Mouse (Mus musculus): ENCODE measurements around the gene Rybp. TPM values are rescaled to one million over a fixed set of nuclear protein-coding genes. Genes with fewer than 3 reads are reported as not detected.

The Rybp gene
- 31.8 and 33.5 TPM in 2 replicates for total RNA-seq (2014; fragmentation: Nextera tagmentation)
- 19.6 and 26.2 TPM in 2 replicates for total RNA-seq (2017)
- polyA plus RNA-seq (2012): 7.1 and 9.2 TPM in 2 replicates

DNA sequence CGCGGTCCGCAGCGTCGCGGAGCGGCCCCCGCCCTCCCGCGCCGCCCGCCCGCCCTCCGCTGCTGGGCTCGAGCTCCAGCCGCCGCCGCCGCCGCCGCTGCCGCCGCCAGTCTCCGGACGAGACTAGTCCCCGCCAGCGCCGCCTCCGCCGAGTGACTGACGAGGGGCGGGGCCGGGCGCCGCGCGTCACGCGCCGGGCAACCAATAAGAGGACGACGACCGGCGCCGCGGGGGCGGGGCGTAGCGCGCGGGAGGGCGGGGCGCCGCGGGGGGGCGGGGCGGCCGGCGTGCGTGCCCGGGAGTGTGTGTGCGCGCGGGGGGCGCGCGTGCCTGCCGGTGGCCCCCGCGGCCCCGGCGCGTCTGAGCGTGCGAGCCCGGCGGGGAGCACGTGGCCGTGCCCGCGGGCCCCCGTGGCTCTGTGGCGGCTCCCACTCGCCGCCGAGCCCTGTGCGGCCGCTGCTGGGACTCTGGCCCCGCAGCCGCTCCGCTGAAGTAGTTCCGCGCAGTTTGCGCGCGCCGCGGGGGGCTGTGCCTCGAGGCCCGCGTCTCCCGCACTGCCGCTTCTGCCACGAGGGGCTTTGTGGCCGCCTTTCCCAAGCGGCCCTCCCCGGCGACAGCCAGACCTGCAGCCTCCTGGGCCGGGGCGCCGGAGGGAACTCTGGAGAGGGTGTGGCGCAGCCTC is at the start of gene Rybp:
TSS of gene Rybp (minus strand) at position 152 of the 682 bp plus-strand sequence.
- ATAC-seq (ENCODE audit: extremely low read depth, insufficient number of reproducible peaks, low FRiP score, poor library complexity, severe bottlenecking) (peak; percentile 36; the same call in 1 of the 2 replicates), DNase-seq (ENCODE audit: low spot score) (peak; percentile 90)
- no peak for TF ChIP-seq GATA2 (IDR thresholded peaks at IDR 0.05; ENCODE audit: borderline replicate concordance, low read depth, low read length)
- TF ChIP-seq CTCF (IDR thresholded peaks at IDR 0.05; ENCODE audit: low read depth, low read length): no peak
- TF ChIP-seq POLR2AphosphoS5 (IDR thresholded peaks at IDR 0.05; ENCODE audit: insufficient replicate concordance, low read depth, low read length): no peak
- no peak for TF ChIP-seq TAL1 (conservative IDR thresholded peaks at IDR 0.05; ENCODE audit: low read depth, low read length)
- TF ChIP-seq GATA1 (IDR thresholded peaks at IDR 0.05; ENCODE audit: borderline replicate concordance, low read length): no peak
- peaks cover 7% of the 10 kb centered on the region for H3K36me3 ChIP-seq (replicated peaks)
- peaks cover 30% of the 10 kb centered on the region for H3K4me1 ChIP-seq (ENCODE audit: insufficient read depth, low read depth, low read length)
- H3K27me3 ChIP-seq (ENCODE audit: insufficient read depth, low read length): peaks cover 4% of the 10 kb centered on the region; the same call in 1 of the 2 replicates
- no peaks in the 10 kb centered on the region for H3K9me3 ChIP-seq (replicated peaks)
- peak within 1 kb of the TSS; percentile 82 for H3K4me3 ChIP-seq (ENCODE audit: low read depth, low read length)

- Histone ChIP-seq H3K27me3 (ENCODE audit: insufficient read depth, low read length) (no peaks in the 10 kb centered on the region), H3K9me3 (replicated peaks) (peaks cover 13% of the 10 kb centered on the region; the same call in 1 of the 2 replicates), H3K4me3 (ENCODE audit: low read depth, low read length) (no peak overlapping the region), H3K36me3 (replicated peaks) (no peaks in the 10 kb centered on the region), H3K4me1 (ENCODE audit: insufficient read depth, low read depth, low read length) (no peaks in the 10 kb centered on the region)
- DNase-seq (ENCODE audit: low spot score) (no peak), ATAC-seq (ENCODE audit: extremely low read depth, insufficient number of reproducible peaks, low FRiP score, poor library complexity, severe bottlenecking) (no peak)
- no peak for TF ChIP-seq CTCF (IDR thresholded peaks at IDR 0.05; ENCODE audit: low read depth, low read length)
- no peak for TF ChIP-seq GATA2 (IDR thresholded peaks at IDR 0.05; ENCODE audit: borderline replicate concordance, low read depth, low read length)
- TF ChIP-seq GATA1 (IDR thresholded peaks at IDR 0.05; ENCODE audit: borderline replicate concordance, low read length): no peak
Observed at GRCm38 (mm10) chr6:100336591-100337148, 49.4 kb upstream of the Rybp start.

GRCm38 (mm10) chr6:100335506-100336144 is 48.3 kb upstream of the Rybp start:
- no peak for ATAC-seq (ENCODE audit: extremely low read depth, insufficient number of reproducible peaks, low FRiP score, poor library complexity, severe bottlenecking)

DNA sequence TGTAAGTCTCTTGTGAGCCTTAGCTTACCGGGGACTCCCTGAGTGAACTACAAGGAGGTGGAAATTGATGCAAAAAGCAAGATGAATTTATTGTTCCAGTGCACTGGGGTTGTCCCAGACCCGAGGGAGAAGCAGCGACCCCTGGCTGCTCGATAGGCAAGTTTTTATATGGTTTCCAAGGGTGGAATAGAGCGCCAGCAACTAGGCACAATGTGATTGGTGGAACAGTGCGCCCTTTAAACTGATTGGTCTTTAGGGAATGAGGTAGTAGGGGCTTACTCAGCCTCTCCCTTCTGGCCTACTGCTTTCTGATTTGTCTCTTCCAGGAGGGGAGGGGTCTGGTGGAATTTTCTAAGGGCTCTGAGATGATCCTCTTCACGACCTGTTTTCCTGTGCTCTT is 46.5 kb upstream of the Rybp start:
- ATAC-seq (ENCODE audit: extremely low read depth, insufficient number of reproducible peaks, low FRiP score, poor library complexity, severe bottlenecking) (no peak), DNase-seq (ENCODE audit: low spot score) (no peak)
- H3K27me3 ChIP-seq (ENCODE audit: insufficient read depth, low read length): no peaks in the 10 kb centered on the region
- H3K4me1 ChIP-seq (ENCODE audit: insufficient read depth, low read depth, low read length): no peaks in the 10 kb centered on the region
- TF ChIP-seq TAL1 (conservative IDR thresholded peaks at IDR 0.05; ENCODE audit: low read depth, low read length): no peak
- no peak for TF ChIP-seq POLR2AphosphoS5 (IDR thresholded peaks at IDR 0.05; ENCODE audit: insufficient replicate concordance, low read depth, low read length)
- TF ChIP-seq GATA1 (IDR thresholded peaks at IDR 0.05; ENCODE audit: borderline replicate concordance, low read length): no peak
- no peak overlapping the region for H3K4me3 ChIP-seq (ENCODE audit: low read depth, low read length)
- 0 out of 2 replicates have a peak, but pooled peaks cover 9% of the 10 kb centered on the region for H3K9me3 ChIP-seq (replicated peaks)
- no peaks in the 10 kb centered on the region for H3K36me3 ChIP-seq (replicated peaks)

More at GRCm38 (mm10) chr6:100335506-100336144, 48.3 kb upstream of the Rybp start:
- H3K36me3 ChIP-seq (replicated peaks): no peaks in the 10 kb centered on the region
- H3K4me1 ChIP-seq (ENCODE audit: insufficient read depth, low read depth, low read length): no peaks in the 10 kb centered on the region
- 0 out of 2 replicates have a peak, but pooled peaks cover 9% of the 10 kb centered on the region for H3K9me3 ChIP-seq (replicated peaks)
- TF ChIP-seq POLR2AphosphoS5 (IDR thresholded peaks at IDR 0.05; ENCODE audit: insufficient replicate concordance, low read depth, low read length): no peak
- TF ChIP-seq TAL1 (conservative IDR thresholded peaks at IDR 0.05; ENCODE audit: low read depth, low read length): no peak
- TF ChIP-seq GATA2 (IDR thresholded peaks at IDR 0.05; ENCODE audit: borderline replicate concordance, low read depth, low read length): no peak
- no peak for TF ChIP-seq GATA1 (IDR thresholded peaks at IDR 0.05; ENCODE audit: borderline replicate concordance, low read length)
- TF ChIP-seq CTCF (IDR thresholded peaks at IDR 0.05; ENCODE audit: low read depth, low read length): no peak
- H3K4me3 ChIP-seq (ENCODE audit: low read depth, low read length): no peak overlapping the region
- H3K27me3 ChIP-seq (ENCODE audit: insufficient read depth, low read length): no peaks in the 10 kb centered on the region
- no peak for DNase-seq (ENCODE audit: low spot score)

- Histone ChIP-seq H3K4me3 (ENCODE audit: low read depth, low read length) (no peak overlapping the region), H3K36me3 (replicated peaks) (no peaks in the 10 kb centered on the region), H3K4me1 (ENCODE audit: insufficient read depth, low read depth, low read length) (no peaks in the 10 kb centered on the region), H3K9me3 (replicated peaks) (0 out of 2 replicates have a peak, but pooled peaks cover 9% of the 10 kb centered on the region), H3K27me3 (ENCODE audit: insufficient read depth, low read length) (no peaks in the 10 kb centered on the region)
- ATAC-seq (ENCODE audit: extremely low read depth, insufficient number of reproducible peaks, low FRiP score, poor library complexity, severe bottlenecking): no peak
- no peak for DNase-seq (ENCODE audit: low spot score)
- TF ChIP-seq GATA1 (IDR thresholded peaks at IDR 0.05; ENCODE audit: borderline replicate concordance, low read length) (no peak), POLR2AphosphoS5 (IDR thresholded peaks at IDR 0.05; ENCODE audit: insufficient replicate concordance, low read depth, low read length) (no peak), TAL1 (conservative IDR thresholded peaks at IDR 0.05; ENCODE audit: low read depth, low read length) (no peak), GATA2 (IDR thresholded peaks at IDR 0.05; ENCODE audit: borderline replicate concordance, low read depth, low read length) (no peak), CTCF (IDR thresholded peaks at IDR 0.05; ENCODE audit: low read depth, low read length) (no peak)
Observed at GRCm38 (mm10) chr6:100332479-100332878, 45.2 kb upstream of the Rybp start.

GRCm38 (mm10) chr6:100331582-100331981 is 44.3 kb upstream of the Rybp start:
- Histone ChIP-seq H3K4me3 (ENCODE audit: low read depth, low read length) (no peak overlapping the region), H3K27me3 (ENCODE audit: insufficient read depth, low read length) (no peaks in the 10 kb centered on the region), H3K36me3 (replicated peaks) (no peaks in the 10 kb centered on the region), H3K4me1 (ENCODE audit: insufficient read depth, low read depth, low read length) (no peaks in the 10 kb centered on the region), H3K9me3 (replicated peaks) (0 out of 2 replicates have a peak, but pooled peaks cover 7% of the 10 kb centered on the region)
- ATAC-seq (ENCODE audit: extremely low read depth, insufficient number of reproducible peaks, low FRiP score, poor library complexity, severe bottlenecking): no peak
- TF ChIP-seq TAL1 (conservative IDR thresholded peaks at IDR 0.05; ENCODE audit: low read depth, low read length) (no peak), POLR2AphosphoS5 (IDR thresholded peaks at IDR 0.05; ENCODE audit: insufficient replicate concordance, low read depth, low read length) (no peak), GATA2 (IDR thresholded peaks at IDR 0.05; ENCODE audit: borderline replicate concordance, low read depth, low read length) (no peak), GATA1 (IDR thresholded peaks at IDR 0.05; ENCODE audit: borderline replicate concordance, low read length) (no peak), CTCF (IDR thresholded peaks at IDR 0.05; ENCODE audit: low read depth, low read length) (no peak)
- no peak for DNase-seq (ENCODE audit: low spot score)

Data from G1E (cell line).